Mouse (Mus musculus): ENCODE results near the gene Stk16. TPM values are rescaled to one million over a fixed set of nuclear protein-coding genes. Genes with fewer than 3 reads are reported as not detected.

Gene Stk16
- polyA plus RNA-seq, 1 experiment: 167 TPM

- H3K4me3 ChIP-seq (replicated peaks; ENCODE audit: insufficient read depth, low read depth, low read length): peak overlapping the region; percentile 82
- peak overlapping the region; percentile 6 for H3K27ac ChIP-seq (ENCODE audit: insufficient read depth, low read length)
- H3K27me3 ChIP-seq (ENCODE audit: control insufficient read depth, insufficient read depth, low read length): no peaks in the 10 kb centered on the region
- H3K4me1 ChIP-seq (ENCODE audit: control insufficient read depth, insufficient read depth, low read length): peaks cover 5% of the 10 kb centered on the region
- no peak for TF ChIP-seq POLR2A (IDR thresholded peaks at IDR 0.05; ENCODE audit: borderline replicate concordance, insufficient read depth, low read length)
- TF ChIP-seq CTCF (IDR thresholded peaks at IDR 0.05; ENCODE audit: borderline replicate concordance, insufficient read depth, low read depth, low read length): no peak
- peak in 1 of 2 experiments; percentile 50 for DNase-seq
- WGBS: under 1% methylated on average over 19 of the region's 19 CpGs
Measured at GRCm38 (mm10) chr1:75192452-75192851, 18.2 kb upstream of the Stk16 start.

DNA sequence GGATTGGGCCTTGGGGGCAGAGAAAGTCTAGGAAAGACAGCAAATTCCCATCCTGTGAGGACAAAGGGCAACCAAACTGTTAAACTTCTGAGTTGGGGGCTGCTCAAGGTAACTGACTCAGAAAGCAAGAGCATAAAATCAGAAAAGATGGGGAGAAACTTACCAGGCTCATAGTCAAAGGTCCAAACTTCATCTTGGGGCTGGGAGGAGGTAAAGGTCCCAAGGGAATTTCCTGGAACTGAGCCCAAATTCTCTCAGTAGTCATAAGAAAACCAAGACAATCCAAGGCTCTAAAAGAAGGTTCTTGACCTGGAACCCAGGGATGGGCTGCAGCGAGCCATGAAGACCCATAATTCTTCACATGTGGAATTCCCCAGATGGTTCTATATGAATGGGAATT is 9.4 kb upstream of the Stk16 start:
- Histone ChIP-seq H3K27ac (ENCODE audit: insufficient read depth, low read length) (no peak overlapping the region), H3K4me3 (replicated peaks; ENCODE audit: insufficient read depth, low read depth, low read length) (no peak overlapping the region), H3K27me3 (ENCODE audit: control insufficient read depth, insufficient read depth, low read length) (no peaks in the 10 kb centered on the region), H3K4me1 (ENCODE audit: control insufficient read depth, insufficient read depth, low read length) (no peaks in the 10 kb centered on the region)
- 90% methylated on average over 1 of the region's 1 CpGs for WGBS
- TF ChIP-seq POLR2A (IDR thresholded peaks at IDR 0.05; ENCODE audit: borderline replicate concordance, insufficient read depth, low read length) (no peak), CTCF (IDR thresholded peaks at IDR 0.05; ENCODE audit: borderline replicate concordance, insufficient read depth, low read depth, low read length) (no peak)
- no peak for DNase-seq

DNA sequence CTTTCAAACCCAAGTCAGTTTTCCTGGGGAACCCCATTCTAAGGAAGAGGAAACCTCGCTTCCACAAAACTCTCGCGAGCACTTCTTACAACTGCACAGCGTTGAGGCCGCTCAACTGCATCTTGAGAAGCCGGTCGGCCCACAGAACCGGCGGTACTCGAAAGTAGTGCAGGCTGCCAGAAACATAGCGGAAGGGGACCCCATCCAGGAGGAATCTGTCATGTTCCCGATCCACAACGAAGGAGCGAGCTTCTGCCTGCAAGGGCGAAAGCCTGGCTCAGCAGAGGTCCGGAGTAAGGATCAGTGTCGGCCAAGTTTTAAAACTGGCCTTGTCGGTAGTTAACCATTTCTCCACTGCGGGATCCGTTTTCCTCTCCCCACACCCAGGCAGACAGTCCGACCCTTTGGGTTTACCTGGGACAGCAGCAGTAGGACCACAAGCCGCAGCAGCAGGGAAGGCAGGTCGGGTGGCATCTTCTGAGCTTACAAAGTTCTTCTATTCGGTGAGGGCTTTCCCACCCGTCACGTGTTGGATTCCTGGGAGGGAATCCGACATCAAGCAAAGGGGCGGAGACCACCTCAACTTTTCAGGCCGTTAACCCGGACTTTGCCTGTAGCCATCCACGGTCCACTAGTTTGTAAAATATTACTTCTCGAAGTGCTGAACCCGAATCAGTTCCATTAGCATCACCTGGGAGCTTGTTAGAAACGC is 1.5 kb upstream of the Stk16 start:
- Histone ChIP-seq H3K27ac (ENCODE audit: insufficient read depth, low read length) (no peak overlapping the region), H3K4me3 (replicated peaks; ENCODE audit: insufficient read depth, low read depth, low read length) (peak overlapping the region; percentile 34), H3K27me3 (ENCODE audit: control insufficient read depth, insufficient read depth, low read length) (no peaks in the 10 kb centered on the region), H3K4me1 (ENCODE audit: control insufficient read depth, insufficient read depth, low read length) (peaks cover 16% of the 10 kb centered on the region; the same call in 1 of the 2 replicates)
- 12% methylated on average over 34 of the region's 34 CpGs for WGBS
- no peak for TF ChIP-seq POLR2A (IDR thresholded peaks at IDR 0.05; ENCODE audit: borderline replicate concordance, insufficient read depth, low read length)
- no peak for TF ChIP-seq CTCF (IDR thresholded peaks at IDR 0.05; ENCODE audit: borderline replicate concordance, insufficient read depth, low read depth, low read length)
- DNase-seq: no peak

- 12% methylated on average over 17 of the region's 17 CpGs for WGBS
- Histone ChIP-seq H3K27ac (ENCODE audit: insufficient read depth, low read length) (0 out of 2 replicates have a peak overlapping the region, but pooled peaks have one; percentile 3), H3K4me3 (replicated peaks; ENCODE audit: insufficient read depth, low read depth, low read length) (peak overlapping the region; percentile 65), H3K4me1 (ENCODE audit: control insufficient read depth, insufficient read depth, low read length) (peaks cover 24% of the 10 kb centered on the region), H3K27me3 (ENCODE audit: control insufficient read depth, insufficient read depth, low read length) (no peaks in the 10 kb centered on the region)
- DNase-seq: no peak
- TF ChIP-seq POLR2A (IDR thresholded peaks at IDR 0.05; ENCODE audit: borderline replicate concordance, insufficient read depth, low read length) (no peak), CTCF (IDR thresholded peaks at IDR 0.05; ENCODE audit: borderline replicate concordance, insufficient read depth, low read depth, low read length) (no peak)
Measured at GRCm38 (mm10) chr1:75211141-75211708, 587 bp downstream of the Stk16 start.

DNA sequence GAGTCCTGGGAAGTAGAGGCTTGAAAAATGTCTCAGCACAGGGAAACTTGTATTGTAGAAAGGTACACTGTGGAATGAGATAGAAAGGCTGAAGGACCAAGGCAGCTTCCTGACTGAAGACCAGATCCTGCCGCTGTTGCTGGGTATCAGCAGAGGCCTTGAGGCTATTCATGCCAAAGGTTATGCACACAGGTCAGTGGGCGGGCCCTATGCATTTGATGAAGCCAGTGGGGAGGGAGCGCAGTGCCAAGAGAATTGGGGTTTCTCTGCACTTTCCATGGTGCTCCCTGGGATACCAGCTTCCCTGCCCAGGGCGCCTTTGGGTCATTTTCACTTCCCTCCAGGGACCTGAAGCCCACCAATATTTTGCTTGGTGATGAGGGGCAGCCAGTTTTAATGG is 1.9 kb downstream of the Stk16 start:
- Histone ChIP-seq H3K4me1 (ENCODE audit: control insufficient read depth, insufficient read depth, low read length) (peaks cover 27% of the 10 kb centered on the region), H3K4me3 (replicated peaks; ENCODE audit: insufficient read depth, low read depth, low read length) (no peak overlapping the region), H3K27ac (ENCODE audit: insufficient read depth, low read length) (no peak overlapping the region), H3K27me3 (ENCODE audit: control insufficient read depth, insufficient read depth, low read length) (no peaks in the 10 kb centered on the region)
- WGBS: 75% methylated on average over 4 of the region's 4 CpGs
- no peak for DNase-seq
- TF ChIP-seq POLR2A (IDR thresholded peaks at IDR 0.05; ENCODE audit: borderline replicate concordance, insufficient read depth, low read length) (no peak), CTCF (IDR thresholded peaks at IDR 0.05; ENCODE audit: borderline replicate concordance, insufficient read depth, low read depth, low read length) (no peak)

DNA sequence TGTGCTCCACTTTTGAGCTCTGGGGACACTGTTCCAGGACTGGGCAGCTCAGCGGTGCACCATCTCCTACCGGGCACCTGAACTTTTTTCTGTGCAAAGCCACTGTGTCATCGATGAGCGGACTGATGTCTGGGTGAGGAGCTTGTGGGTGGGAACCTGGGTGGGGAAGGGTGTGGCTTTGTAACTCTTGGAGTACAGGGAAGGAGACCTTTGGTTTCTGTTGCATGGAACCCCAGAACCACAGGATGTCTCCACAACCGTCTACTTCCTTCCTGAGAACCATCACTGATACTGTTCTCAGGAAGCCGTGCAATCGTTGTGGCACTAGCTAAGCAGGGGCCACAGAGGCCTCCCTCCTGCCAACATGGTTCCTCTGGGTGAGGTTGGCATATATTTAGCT is 2.5 kb downstream of the Stk16 start:
- Histone ChIP-seq H3K4me3 (replicated peaks; ENCODE audit: insufficient read depth, low read depth, low read length) (no peak overlapping the region), H3K4me1 (ENCODE audit: control insufficient read depth, insufficient read depth, low read length) (peaks cover 27% of the 10 kb centered on the region), H3K27me3 (ENCODE audit: control insufficient read depth, insufficient read depth, low read length) (no peaks in the 10 kb centered on the region), H3K27ac (ENCODE audit: insufficient read depth, low read length) (no peak overlapping the region)
- TF ChIP-seq POLR2A (IDR thresholded peaks at IDR 0.05; ENCODE audit: borderline replicate concordance, insufficient read depth, low read length): no peak
- TF ChIP-seq CTCF (IDR thresholded peaks at IDR 0.05; ENCODE audit: borderline replicate concordance, insufficient read depth, low read depth, low read length): no peak
- no peak for DNase-seq
- WGBS: 74% methylated on average over 7 of the region's 7 CpGs

GRCm38 (mm10) chr1:75214442-75214841 is 3.8 kb downstream of the Stk16 start:
- peaks cover 27% of the 10 kb centered on the region for H3K4me1 ChIP-seq (ENCODE audit: control insufficient read depth, insufficient read depth, low read length)
- DNase-seq: no peak
- no peak overlapping the region for H3K27ac ChIP-seq (ENCODE audit: insufficient read depth, low read length)
- 33% methylated on average over 2 of the region's 2 CpGs for WGBS
- H3K4me3 ChIP-seq (replicated peaks; ENCODE audit: insufficient read depth, low read depth, low read length): peak overlapping the region; percentile 17
- TF ChIP-seq POLR2A (IDR thresholded peaks at IDR 0.05; ENCODE audit: borderline replicate concordance, insufficient read depth, low read length) (no peak), CTCF (IDR thresholded peaks at IDR 0.05; ENCODE audit: borderline replicate concordance, insufficient read depth, low read depth, low read length) (no peak)
- H3K27me3 ChIP-seq (ENCODE audit: control insufficient read depth, insufficient read depth, low read length): no peaks in the 10 kb centered on the region

DNA sequence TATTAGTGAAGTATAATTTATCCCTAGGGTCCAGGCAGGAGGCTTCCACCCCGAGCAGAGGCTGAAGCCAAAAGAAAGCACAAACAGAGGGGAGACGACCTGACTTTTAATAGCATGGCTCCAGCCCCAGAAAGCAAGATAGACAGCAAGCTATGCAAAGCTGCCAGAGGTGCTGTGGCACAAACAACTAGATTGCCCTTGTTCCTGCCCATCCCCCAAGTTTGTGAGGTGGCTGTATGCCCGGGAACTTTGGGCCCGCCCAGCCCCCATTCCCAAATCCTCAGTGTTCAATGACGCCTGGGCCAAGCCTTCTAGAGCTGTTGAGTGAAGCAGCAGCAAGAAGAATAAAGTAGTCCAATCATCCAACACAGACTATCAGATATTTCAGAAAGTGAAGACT is 4.2 kb downstream of the Stk16 start:
- Histone ChIP-seq H3K4me3 (replicated peaks; ENCODE audit: insufficient read depth, low read depth, low read length) (peak overlapping the region; percentile 17), H3K27ac (ENCODE audit: insufficient read depth, low read length) (no peak overlapping the region), H3K27me3 (ENCODE audit: control insufficient read depth, insufficient read depth, low read length) (no peaks in the 10 kb centered on the region), H3K4me1 (ENCODE audit: control insufficient read depth, insufficient read depth, low read length) (peaks cover 27% of the 10 kb centered on the region)
- no peak for TF ChIP-seq CTCF (IDR thresholded peaks at IDR 0.05; ENCODE audit: borderline replicate concordance, insufficient read depth, low read depth, low read length)
- no peak for TF ChIP-seq POLR2A (IDR thresholded peaks at IDR 0.05; ENCODE audit: borderline replicate concordance, insufficient read depth, low read length)
- WGBS: 27% methylated on average over 5 of the region's 5 CpGs
- DNase-seq: peak; percentile 52 to 55

Measured in cerebellum, adult 2 months (tissue).